Mouse (Mus musculus) ovary, postnatal 36 days (tissue): Measurements from ENCODE around the gene Ntn1.

Experiments
- DNase-seq: peaks from one replicate; pipeline ENCODE4 v3.0.0; 2022; ENCODE audit warnings: low spot score, mixed read lengths

The Ntn1 gene

DNA sequence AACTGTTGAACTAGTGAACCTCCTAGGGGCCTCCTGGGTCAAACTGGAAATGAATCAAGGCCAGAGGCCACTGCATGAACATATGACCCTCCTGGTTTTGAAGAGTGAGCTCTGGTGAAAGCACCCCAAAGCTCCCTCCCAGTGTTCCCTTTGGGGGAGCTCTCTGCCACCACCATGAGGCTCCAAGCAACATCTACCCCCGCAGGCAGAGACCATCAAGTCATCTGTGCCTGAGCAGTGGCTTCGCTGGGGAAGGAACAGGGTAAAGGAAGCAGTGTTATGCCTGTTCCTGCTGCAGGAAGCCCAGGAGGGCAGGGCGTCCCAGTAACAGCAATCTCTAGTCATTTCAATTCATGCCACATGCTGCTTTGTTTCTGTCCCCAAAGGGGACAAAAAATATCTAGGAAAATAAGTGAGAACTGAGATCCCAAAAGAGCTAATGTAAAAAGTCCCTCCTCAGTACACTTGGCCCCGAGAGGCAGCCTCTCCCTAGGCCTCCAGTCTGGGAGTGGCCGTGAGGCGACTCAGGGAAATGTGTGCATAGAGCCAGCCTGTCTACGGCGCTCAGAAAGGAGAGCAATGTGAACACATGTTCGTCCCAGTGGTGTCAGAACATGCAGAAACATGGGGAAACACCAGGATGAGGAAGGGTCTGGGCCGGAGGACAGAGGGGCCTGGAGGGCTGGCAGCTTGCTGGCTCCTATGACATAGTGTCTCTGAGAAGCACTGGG lies 139.3 kb downstream of the Ntn1 start:
- DNase-seq: no peak

DNA sequence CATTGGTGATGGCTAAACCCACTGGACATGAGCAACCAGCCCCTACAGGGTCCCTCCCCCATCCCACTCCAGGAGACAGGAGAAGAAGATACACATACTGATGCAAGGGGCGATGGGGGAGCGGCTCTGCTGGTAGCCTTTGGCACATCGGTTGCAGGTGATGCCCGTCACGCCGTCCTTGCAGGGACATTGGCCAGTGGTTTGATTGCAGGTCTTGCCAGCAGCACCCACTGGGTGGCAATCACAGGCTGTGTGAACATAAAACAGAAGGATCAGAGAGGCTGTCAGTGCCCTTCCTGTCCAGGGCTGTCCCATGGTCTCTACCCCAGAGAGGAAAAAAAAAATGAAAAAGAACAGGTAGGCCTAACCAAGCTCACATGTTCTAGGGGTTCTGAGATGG lies 140.2 kb downstream of the Ntn1 start:
- DNase-seq: no peak

DNA sequence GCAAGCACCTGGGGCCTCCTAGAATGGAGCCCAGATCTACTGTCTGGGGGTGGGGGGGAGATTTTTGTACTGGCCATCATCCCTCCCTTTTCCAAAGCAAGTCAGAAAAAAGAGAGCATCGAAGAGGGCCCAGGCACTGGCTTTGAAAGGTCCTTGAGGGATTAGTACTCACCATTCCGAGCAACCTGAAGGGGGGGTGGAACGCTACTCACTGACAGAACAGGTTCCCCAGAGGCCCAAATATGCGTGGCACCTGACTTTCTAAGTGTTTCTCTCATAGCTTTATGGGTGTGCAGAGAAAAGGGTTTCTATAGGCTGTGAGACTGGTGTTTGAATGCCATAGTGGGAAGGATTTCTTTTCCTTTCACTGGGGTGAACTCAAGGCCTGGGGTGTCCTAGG lies 142.1 kb downstream of the Ntn1 start:
- no peak for DNase-seq

GRCm38 (mm10) chr11:68253531-68253930 lies 147.1 kb downstream of the Ntn1 start:
- DNase-seq: no peak

- DNase-seq: no peak
Observed at GRCm38 (mm10) chr11:68250106-68250505, 150.5 kb downstream of the Ntn1 start.

DNA sequence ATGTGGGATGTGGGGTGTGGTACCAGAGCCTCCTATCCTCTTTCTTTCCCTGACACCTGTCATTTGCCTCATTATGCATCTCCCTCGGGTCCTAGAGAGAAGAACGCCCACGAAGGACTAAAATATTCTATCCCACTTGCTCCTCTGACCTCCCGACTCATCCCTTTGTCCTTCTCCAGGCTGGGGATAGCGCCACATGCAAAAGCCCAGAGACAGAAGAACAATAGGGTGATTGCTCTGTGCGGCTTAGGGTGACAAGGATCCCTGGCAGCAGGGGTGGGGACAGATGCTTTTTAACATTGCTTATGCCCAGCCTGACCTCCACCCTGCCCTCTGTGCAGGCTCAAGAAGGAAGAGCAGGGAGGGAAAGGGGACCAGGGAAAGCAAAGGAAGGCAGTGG lies 152.7 kb downstream of the Ntn1 start:
- DNase-seq: no peak

GRCm38 (mm10) chr11:68244992-68245261 lies 155.7 kb downstream of the Ntn1 start:
- no peak for DNase-seq

- DNase-seq: no peak
Observed at GRCm38 (mm10) chr11:68244254-68244991, 156.2 kb downstream of the Ntn1 start.

- DNase-seq: no peak
Observed at GRCm38 (mm10) chr11:68239756-68240155, 160.9 kb downstream of the Ntn1 start.

DNA sequence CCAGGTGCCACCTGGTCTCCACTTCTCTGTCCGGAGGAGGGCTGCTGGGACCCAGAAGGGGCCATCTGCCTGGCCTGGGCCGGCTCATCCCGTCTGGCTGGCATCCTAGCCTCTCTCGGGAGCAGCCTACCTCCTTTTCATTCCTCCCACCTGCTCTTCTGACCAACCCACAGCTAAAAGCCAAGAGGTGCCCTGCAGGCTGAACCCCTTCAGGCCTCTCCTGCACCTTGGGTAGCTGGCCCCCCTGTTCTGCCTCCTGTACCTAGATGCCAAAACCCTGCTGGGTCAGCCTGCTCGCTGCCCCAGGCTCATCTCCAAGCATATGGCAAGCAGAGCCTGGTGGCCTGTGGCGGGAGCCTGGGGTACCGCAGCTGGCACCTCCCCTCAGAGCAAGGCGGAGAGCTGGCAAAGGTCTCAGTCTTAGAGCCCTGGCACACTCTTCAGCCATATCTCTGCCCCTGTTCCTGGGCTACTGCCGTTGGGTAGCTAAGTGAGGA lies 167.1 kb downstream of the Ntn1 start:
- DNase-seq: no peak

DNA sequence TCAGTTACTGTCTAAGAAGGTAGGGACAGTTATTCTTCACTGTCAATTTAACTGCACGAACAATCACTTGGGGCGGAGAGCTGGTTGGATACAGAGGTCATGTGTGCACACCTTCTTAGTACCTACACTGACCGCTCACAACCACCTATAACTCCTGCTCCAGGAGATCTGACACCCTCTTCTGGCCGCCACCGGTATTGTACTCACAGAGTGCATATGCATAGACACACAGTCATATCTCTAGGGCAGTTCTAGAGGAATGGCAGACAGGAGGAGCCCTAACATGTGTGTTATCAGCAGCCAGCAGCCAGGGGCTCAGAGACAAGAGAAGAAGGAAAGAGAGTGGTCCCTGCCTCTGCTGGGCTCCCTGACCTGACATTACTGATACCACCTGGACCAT lies 169.1 kb downstream of the Ntn1 start:
- no peak for DNase-seq

DNA sequence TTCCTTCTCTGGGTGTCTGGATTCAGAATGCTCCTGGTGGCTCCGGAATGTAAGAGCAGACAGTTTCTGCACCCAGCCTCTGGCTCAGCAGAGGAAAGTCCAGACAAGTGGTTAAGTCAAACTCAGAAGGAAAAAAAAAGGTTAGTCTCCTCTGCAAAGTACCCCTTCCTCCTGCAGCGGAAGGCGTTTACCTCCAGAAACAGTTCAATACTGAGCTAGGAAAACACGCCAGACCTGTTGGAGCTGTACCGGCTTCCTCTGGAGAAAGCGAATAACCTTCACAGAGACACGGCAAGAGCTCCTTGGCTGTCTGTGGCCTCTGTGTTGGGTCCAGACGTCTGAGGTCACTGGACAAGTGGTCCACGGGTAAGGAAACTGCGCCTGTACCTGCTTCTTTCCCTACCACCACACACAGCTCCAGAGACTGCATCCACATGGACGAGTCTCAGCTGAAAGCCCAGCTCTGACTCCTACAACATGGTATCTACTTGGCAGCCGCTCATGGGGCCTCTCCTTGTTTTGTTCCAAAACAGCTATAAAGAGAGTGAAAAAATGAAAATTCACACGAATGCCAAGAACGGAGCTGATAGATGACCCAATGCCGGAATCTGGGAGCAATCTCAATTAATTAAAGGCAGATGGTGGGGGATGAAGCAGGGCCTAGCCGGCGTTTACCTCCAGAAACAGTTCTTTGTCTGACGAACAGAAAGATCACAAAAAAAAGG lies 171.5 kb downstream of the Ntn1 start:
- DNase-seq: no peak

DNA sequence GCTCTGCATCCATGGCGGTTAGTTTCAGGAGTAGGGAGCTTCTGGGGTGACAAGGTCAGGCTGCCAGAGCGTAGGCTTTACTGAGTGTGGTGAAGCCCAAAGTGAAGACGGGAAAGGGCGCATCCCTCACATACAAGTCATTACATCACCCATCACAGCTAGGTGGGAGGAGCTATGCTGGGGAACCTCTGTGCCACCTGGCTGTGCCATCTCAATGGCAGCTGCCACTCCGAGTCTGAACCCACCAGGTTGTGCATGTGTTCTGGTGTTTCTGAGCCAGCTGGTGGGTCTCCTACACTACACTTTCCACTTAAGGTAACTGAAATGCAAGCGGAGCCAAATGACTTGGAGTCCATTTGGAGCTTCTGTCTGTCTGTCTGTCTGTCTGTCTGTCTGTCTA lies 172.8 kb downstream of the Ntn1 start:
- no peak for DNase-seq

GRCm38 (mm10) chr11:68226654-68227057 lies 174.0 kb downstream of the Ntn1 start:
- DNase-seq: no peak

- DNase-seq: no peak
Observed at GRCm38 (mm10) chr11:68223143-68223542, 177.5 kb downstream of the Ntn1 start.

GRCm38 (mm10) chr11:68222209-68222608 lies 178.4 kb downstream of the Ntn1 start:
- no peak for DNase-seq

DNA sequence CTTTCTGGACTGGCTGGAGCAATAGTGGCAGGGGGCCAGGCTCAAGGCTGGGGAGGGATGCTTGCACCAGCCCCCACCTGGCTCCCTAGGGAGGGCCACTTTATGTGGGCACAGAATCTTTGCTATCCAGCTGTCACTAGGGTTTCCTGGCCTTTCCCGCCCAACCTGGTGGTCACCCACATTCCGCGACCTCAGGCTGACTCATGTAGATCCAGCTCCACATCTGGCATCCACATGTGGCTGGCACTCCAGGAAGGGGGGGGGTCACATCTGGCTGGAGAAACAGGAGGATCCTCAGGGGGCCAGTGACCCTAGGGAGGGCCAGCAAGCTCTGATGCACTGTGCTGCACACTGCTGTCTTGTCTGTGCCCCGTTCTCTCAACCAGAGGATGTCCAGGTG lies 179.9 kb downstream of the Ntn1 start:
- no peak for DNase-seq

- DNase-seq: no peak
Observed at GRCm38 (mm10) chr11:68216041-68216440, 184.6 kb downstream of the Ntn1 start.

DNA sequence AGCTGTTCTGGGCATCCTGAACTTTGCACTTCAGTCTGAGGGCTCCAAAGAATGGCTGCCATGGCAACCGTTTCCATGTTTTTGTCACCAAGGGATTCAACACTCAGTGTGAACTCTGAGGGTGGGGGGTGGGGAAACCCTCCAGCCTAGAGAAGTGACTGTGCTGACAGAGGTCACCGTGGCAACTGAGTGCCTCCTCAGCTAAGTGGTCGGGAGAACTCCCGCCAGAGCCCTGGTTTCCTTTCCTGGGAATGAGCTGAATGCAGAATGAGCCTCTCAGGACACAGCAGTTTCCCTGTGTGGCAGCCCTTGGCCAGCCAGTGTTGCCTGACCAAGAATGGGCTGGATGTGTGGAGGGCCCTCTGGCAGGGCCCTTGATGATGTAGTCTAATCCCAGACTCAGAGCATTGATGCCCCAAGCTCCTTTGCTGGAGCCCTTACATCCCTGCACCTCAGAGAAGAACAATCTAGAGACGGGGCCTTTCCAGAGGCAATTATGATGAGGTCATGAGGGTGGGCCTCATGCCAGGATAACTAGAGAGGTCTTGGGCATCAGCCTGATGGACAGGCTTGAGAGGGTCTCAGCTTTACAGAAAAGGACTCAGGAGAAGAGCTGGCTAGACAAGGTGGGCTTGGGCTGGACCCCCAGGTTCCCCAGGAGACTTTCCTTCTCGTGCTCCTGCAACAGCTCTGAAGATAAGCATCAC lies 185.3 kb downstream of the Ntn1 start:
- DNase-seq: no peak

GRCm38 (mm10) chr11:68214496-68215205 lies 186.0 kb downstream of the Ntn1 start:
- DNase-seq: no peak

- DNase-seq: no peak
Observed at GRCm38 (mm10) chr11:68213896-68214295, 186.7 kb downstream of the Ntn1 start.
